Mouse (Mus musculus): Measurements from ENCODE around the gene Axl. TPM values are rescaled to one million over a fixed set of nuclear protein-coding genes. Genes with fewer than 3 reads are reported as not detected.

The Axl gene
- total RNA-seq, 1 experiment: 56.5 TPM

DNA sequence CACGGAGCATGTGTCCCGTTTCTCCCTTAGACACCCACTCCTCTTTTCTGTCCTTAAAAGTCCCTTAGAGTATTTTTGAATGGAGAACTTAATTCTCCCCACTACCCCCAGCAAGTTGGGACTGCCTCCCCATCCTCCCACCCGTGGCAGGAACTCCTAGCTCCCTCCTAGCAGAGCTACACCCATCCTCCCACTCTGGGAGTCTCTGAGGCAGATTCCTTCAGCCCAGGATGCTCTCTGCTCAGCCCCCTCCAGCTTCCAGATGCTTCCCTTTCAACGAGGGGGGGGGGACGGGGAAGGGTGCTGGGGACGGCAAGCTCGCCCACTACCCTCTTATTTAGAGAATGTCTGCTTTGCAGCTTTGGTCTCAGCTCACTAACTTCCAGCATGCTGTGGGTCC, 27.1 kb upstream of the Axl start:
- peak overlapping the region; percentile 62 to 64 for H3K4me3 ChIP-seq (ENCODE audit: insufficient read depth in 1 of 2, low read depth in 1 of 2, low read length in 2 of 2, poor library complexity in 1 of 2, severe bottlenecking in 1 of 2)
- no peaks in the 10 kb centered on the region for H3K9me3 ChIP-seq (ENCODE audit: control insufficient read depth, insufficient read depth, low read depth, low read length)
- H3K9ac ChIP-seq (ENCODE audit: insufficient read depth, low read depth, low read length, poor library complexity, severe bottlenecking): peak overlapping the region; percentile 23; the same call in 1 of the 2 replicates

GRCm38 (mm10) chr7:25814711-25815110, 26.2 kb upstream of the Axl start:
- Histone ChIP-seq H3K4me3 (ENCODE audit: insufficient read depth in 1 of 2, low read depth in 1 of 2, low read length in 2 of 2, poor library complexity in 1 of 2, severe bottlenecking in 1 of 2) (no peak overlapping the region), H3K36me3 (ENCODE audit: control insufficient read depth, insufficient read depth, low read length, poor library complexity, severe bottlenecking) (no peaks in the 10 kb centered on the region), H3K9ac (ENCODE audit: insufficient read depth, low read depth, low read length, poor library complexity, severe bottlenecking) (no peak overlapping the region), H3K4me1 (ENCODE audit: control insufficient read depth in 2 of 2, insufficient read depth in 2 of 2, low read length in 2 of 2, poor library complexity in 1 of 2) (peaks cover 2 to 17% of the 10 kb centered on the region in 2 experiments; a peak in 2 of 4 replicates), H3K9me3 (ENCODE audit: control insufficient read depth, insufficient read depth, low read depth, low read length) (no peaks in the 10 kb centered on the region), H3K27ac (ENCODE audit: insufficient read depth, low read depth, low read length, poor library complexity, severe bottlenecking) (no peak overlapping the region)
- DNase-seq (ENCODE audit: low read depth, low spot score): no peak
- in situ Hi-C loops (cut with MboI; ENCODE audit: low sequenced_read_pairs in 2 of 2, unreplicated experiment in 2 of 2): no loop called here
- TF ChIP-seq ZC3H11A (IDR thresholded peaks at IDR 0.05; ENCODE audit: borderline replicate concordance, low read depth, low read length): no peak
- TF ChIP-seq MAFK (IDR thresholded peaks at IDR 0.05; ENCODE audit: insufficient read depth, low read depth, low read length): no peak
- TF ChIP-seq CHD2 (IDR thresholded peaks at IDR 0.05; ENCODE audit: low read depth, low read length): no peak
- no peak for TF ChIP-seq ZNF384 (IDR thresholded peaks at IDR 0.05; ENCODE audit: low read depth, low read length)
- TF ChIP-seq HCFC1 (IDR thresholded peaks at IDR 0.05; ENCODE audit: borderline replicate concordance, insufficient read depth, low read length): no peak

More for the DNA sequence above, 27.1 kb upstream of the Axl start:
- H3K27ac ChIP-seq (ENCODE audit: insufficient read depth, low read depth, low read length, poor library complexity, severe bottlenecking): no peak overlapping the region
- no peak for TF ChIP-seq ZC3H11A (IDR thresholded peaks at IDR 0.05; ENCODE audit: borderline replicate concordance, low read depth, low read length)
- no peak for TF ChIP-seq CHD2 (IDR thresholded peaks at IDR 0.05; ENCODE audit: low read depth, low read length)
- TF ChIP-seq ZNF384 (IDR thresholded peaks at IDR 0.05; ENCODE audit: low read depth, low read length): no peak
- no peak for TF ChIP-seq HCFC1 (IDR thresholded peaks at IDR 0.05; ENCODE audit: borderline replicate concordance, insufficient read depth, low read length)
- TF ChIP-seq MAFK (IDR thresholded peaks at IDR 0.05; ENCODE audit: insufficient read depth, low read depth, low read length): no peak
- peaks cover 2 to 17% of the 10 kb centered on the region in 2 experiments; a peak in 2 of 4 replicates for H3K4me1 ChIP-seq (ENCODE audit: control insufficient read depth in 2 of 2, insufficient read depth in 2 of 2, low read length in 2 of 2, poor library complexity in 1 of 2)
- H3K36me3 ChIP-seq (ENCODE audit: control insufficient read depth, insufficient read depth, low read length, poor library complexity, severe bottlenecking): no peaks in the 10 kb centered on the region
- in situ Hi-C loops (cut with MboI; ENCODE audit: low sequenced_read_pairs in 2 of 2, unreplicated experiment in 2 of 2): no loop called here
- no peak for DNase-seq (ENCODE audit: low read depth, low spot score)

GRCm38 (mm10) chr7:25812195-25812594, 23.7 kb upstream of the Axl start:
- H3K4me1 ChIP-seq (ENCODE audit: control insufficient read depth in 2 of 2, insufficient read depth in 2 of 2, low read length in 2 of 2, poor library complexity in 1 of 2): peaks cover 2 to 15% of the 10 kb centered on the region in 2 experiments; a peak in 2 of 4 replicates
- in situ Hi-C loops (cut with MboI; ENCODE audit: low sequenced_read_pairs in 2 of 2, unreplicated experiment in 2 of 2): no loop called here
- no peak overlapping the region for H3K27ac ChIP-seq (ENCODE audit: insufficient read depth, low read depth, low read length, poor library complexity, severe bottlenecking)
- DNase-seq (ENCODE audit: low read depth, low spot score): no peak
- no peak overlapping the region for H3K9ac ChIP-seq (ENCODE audit: insufficient read depth, low read depth, low read length, poor library complexity, severe bottlenecking)
- no peak overlapping the region for H3K4me3 ChIP-seq (ENCODE audit: insufficient read depth in 1 of 2, low read depth in 1 of 2, low read length in 2 of 2, poor library complexity in 1 of 2, severe bottlenecking in 1 of 2)
- TF ChIP-seq MAFK (IDR thresholded peaks at IDR 0.05; ENCODE audit: insufficient read depth, low read depth, low read length) (no peak), ZC3H11A (IDR thresholded peaks at IDR 0.05; ENCODE audit: borderline replicate concordance, low read depth, low read length) (no peak), CHD2 (IDR thresholded peaks at IDR 0.05; ENCODE audit: low read depth, low read length) (no peak), ZNF384 (IDR thresholded peaks at IDR 0.05; ENCODE audit: low read depth, low read length) (no peak), HCFC1 (IDR thresholded peaks at IDR 0.05; ENCODE audit: borderline replicate concordance, insufficient read depth, low read length) (no peak)
- no peaks in the 10 kb centered on the region for H3K36me3 ChIP-seq (ENCODE audit: control insufficient read depth, insufficient read depth, low read length, poor library complexity, severe bottlenecking)
- H3K9me3 ChIP-seq (ENCODE audit: control insufficient read depth, insufficient read depth, low read depth, low read length): no peaks in the 10 kb centered on the region

DNA sequence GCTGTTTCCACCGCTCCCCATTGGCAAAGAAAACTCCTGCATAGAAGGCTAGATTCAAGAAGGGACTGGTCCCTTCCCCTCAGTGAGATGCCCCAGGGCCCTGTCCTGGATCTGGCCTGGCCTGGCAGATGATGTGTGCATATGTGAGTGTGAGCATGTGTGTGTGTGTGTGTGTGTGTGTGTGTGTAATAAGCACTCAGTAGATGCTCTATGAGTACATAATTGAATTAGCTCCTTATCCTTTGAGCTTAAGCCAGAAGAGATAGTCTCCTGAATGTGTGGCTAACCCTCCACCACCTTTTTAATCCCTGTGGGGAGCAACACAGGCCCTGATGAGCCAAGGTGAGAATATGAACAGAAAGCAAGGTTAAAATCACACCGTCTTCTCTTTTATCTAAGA, 23.2 kb upstream of the Axl start:
- H3K9ac ChIP-seq (ENCODE audit: insufficient read depth, low read depth, low read length, poor library complexity, severe bottlenecking): no peak overlapping the region
- no peak for DNase-seq (ENCODE audit: low read depth, low spot score)
- in situ Hi-C loops (cut with MboI; ENCODE audit: low sequenced_read_pairs in 2 of 2, unreplicated experiment in 2 of 2): no loop called here
- no peak for TF ChIP-seq HCFC1 (IDR thresholded peaks at IDR 0.05; ENCODE audit: borderline replicate concordance, insufficient read depth, low read length)
- no peak for TF ChIP-seq MAFK (IDR thresholded peaks at IDR 0.05; ENCODE audit: insufficient read depth, low read depth, low read length)
- TF ChIP-seq ZC3H11A (IDR thresholded peaks at IDR 0.05; ENCODE audit: borderline replicate concordance, low read depth, low read length): no peak
- TF ChIP-seq ZNF384 (IDR thresholded peaks at IDR 0.05; ENCODE audit: low read depth, low read length): no peak
- no peak for TF ChIP-seq CHD2 (IDR thresholded peaks at IDR 0.05; ENCODE audit: low read depth, low read length)
- H3K4me1 ChIP-seq (ENCODE audit: control insufficient read depth in 2 of 2, insufficient read depth in 2 of 2, low read length in 2 of 2, poor library complexity in 1 of 2): peaks cover 2 to 13% of the 10 kb centered on the region in 2 experiments; a peak in 2 of 4 replicates
- no peak overlapping the region for H3K27ac ChIP-seq (ENCODE audit: insufficient read depth, low read depth, low read length, poor library complexity, severe bottlenecking)
- no peak overlapping the region for H3K4me3 ChIP-seq (ENCODE audit: insufficient read depth in 1 of 2, low read depth in 1 of 2, low read length in 2 of 2, poor library complexity in 1 of 2, severe bottlenecking in 1 of 2)
- H3K36me3 ChIP-seq (ENCODE audit: control insufficient read depth, insufficient read depth, low read length, poor library complexity, severe bottlenecking): no peaks in the 10 kb centered on the region
- no peaks in the 10 kb centered on the region for H3K9me3 ChIP-seq (ENCODE audit: control insufficient read depth, insufficient read depth, low read depth, low read length)
